Mouse (Mus musculus): ENCODE data around the gene Tex35. TPM values are rescaled to one million over a fixed set of nuclear protein-coding genes. Genes with fewer than 3 reads are reported as not detected.

Tex35 gene
- polyA plus RNA-seq, 1 experiment from 2014 or later = 0.22 TPM

DNA sequence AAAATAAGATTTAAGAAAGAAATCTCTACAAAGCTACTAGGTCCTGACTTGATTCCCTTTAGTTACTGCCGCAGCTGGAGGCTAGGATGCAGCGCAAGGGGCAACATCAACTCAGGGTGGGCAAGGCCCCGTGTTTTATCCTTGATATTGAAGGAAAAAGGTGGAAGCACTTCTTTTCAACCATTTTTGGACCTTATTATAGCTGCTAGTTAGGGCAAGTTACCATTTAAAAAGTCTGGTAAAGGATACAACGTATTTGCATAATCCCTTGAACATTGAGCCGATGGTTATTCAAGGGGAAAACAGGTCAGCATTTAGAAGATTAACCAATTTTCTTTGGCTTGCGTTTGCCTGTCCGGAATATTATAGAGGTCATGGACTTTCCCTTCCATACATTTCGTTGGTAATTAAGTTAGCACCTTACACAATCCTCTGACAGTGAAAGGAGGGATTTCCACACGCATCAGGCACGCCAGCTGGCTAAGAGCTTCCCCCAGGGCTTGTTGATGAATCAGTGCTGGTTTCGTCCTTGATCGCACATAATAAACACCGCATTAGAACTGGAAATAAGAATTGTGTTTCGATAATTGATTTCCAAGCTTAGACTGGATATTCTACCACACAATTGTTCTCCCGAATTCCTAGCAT is 39.2 kb downstream of the Tex35 start:
- ChIA-PET POLR2A (interaction anchor here (0.6 kb wide), 1 partner anchor 28 kb away, joined by 5 read pairs; no protein-coding TSS in a partner anchor), CTCF (interaction anchor here (1.1 kb wide), 1 partner anchor 9 kb away, joined by 3 read pairs; no protein-coding TSS in a partner anchor)
- DNase-seq (ENCODE audit: low read depth, low spot score) (no peak), ATAC-seq (no peak)
- in situ Hi-C loops (cut with MboI; ENCODE audit: low pct_unique_long_range_greater_than_20kb) = no loop called here
- no peaks in the 10 kb centered on the region for H3K27me3 ChIP-seq
- no peak for TF ChIP-seq CTCF (IDR thresholded peaks at IDR 0.05)

DNA sequence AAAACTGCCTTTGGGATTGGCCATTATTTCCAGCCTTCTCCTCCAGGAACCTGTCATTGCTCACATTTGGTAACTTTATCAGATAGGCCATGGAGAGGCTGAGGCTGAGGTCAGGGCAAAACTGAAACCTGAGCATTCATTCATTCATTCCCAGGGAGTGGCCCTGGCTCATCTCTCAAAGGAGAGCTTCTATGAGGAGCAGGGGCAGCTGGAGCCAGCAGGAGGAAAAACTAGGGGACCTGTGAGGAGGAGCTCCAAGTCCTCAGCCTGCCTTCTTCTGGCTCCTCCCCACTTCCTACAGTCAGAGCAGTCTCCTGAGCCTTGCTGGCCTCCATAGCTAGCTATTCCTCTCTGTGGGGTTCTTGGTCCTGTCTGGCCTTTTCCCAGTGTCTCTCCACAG is 40.2 kb downstream of the Tex35 start:
- no peak for TF ChIP-seq CTCF (IDR thresholded peaks at IDR 0.05)
- ChIA-PET CTCF (no interaction called here), POLR2A (no interaction called here)
- DNase-seq (ENCODE audit: low read depth, low spot score) (no peak), ATAC-seq (no peak)
- H3K27me3 ChIP-seq = no peaks in the 10 kb centered on the region
- in situ Hi-C loops (cut with MboI; ENCODE audit: low pct_unique_long_range_greater_than_20kb) = no loop called here

DNA sequence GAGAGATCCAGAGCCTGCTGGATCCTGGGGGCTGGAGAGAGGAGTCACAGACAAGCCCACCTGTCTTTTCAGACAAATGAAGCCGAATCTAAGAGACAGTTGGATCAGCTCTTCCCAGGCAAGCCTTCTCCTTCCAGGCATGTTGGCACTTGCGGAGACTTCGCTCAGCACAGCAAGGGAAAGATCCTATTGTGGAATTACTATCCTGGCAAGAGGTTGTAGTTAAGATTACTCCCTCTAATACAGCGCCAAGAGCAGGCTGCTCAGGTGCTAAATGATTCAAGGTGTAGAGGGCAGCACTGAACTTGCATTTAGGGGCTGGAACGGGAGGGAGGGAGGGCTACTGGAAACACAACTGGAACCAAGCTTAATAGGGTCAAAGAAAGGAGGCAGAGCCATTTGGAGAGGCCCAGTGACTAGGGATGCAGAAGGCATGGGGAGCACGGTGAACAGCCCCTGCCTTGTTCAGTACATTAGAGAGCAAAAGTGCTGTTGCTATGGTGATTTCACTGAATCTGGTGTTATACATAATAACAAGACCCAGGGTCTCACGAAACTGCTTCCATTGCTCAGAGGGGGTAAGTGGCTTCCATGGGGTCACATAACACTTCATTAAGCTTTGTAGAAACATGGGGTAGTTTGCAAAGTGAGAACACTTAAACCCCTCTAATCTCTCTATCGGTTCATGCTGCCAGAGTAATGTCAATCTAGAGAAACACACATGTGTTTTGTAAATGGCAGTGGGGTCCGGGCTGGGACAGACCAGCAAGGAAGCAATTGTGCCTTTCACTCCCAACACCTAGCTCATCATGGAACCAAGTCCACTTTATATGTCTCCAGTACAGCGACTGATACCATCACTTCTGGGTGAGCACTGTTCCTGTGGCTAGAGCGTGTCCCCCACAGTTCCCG is 42.4 kb downstream of the Tex35 start:
- in situ Hi-C loops (cut with MboI; ENCODE audit: low pct_unique_long_range_greater_than_20kb) = no loop called here
- no peak for TF ChIP-seq CTCF (IDR thresholded peaks at IDR 0.05)
- CTCF ChIA-PET = interaction anchor here (1.1 to 3.8 kb wide), 3 partner anchors 12 to 148 kb away, joined by 4 to 13 read pairs (median 4); no protein-coding TSS in a partner anchor
- ATAC-seq (no peak), DNase-seq (ENCODE audit: low read depth, low spot score) (no peak)
- H3K27me3 ChIP-seq = no peaks in the 10 kb centered on the region
- POLR2A ChIA-PET = interaction anchor here (0.7 kb wide), 1 partner anchor 306 kb away, joined by 3 read pairs; no protein-coding TSS in a partner anchor

DNA sequence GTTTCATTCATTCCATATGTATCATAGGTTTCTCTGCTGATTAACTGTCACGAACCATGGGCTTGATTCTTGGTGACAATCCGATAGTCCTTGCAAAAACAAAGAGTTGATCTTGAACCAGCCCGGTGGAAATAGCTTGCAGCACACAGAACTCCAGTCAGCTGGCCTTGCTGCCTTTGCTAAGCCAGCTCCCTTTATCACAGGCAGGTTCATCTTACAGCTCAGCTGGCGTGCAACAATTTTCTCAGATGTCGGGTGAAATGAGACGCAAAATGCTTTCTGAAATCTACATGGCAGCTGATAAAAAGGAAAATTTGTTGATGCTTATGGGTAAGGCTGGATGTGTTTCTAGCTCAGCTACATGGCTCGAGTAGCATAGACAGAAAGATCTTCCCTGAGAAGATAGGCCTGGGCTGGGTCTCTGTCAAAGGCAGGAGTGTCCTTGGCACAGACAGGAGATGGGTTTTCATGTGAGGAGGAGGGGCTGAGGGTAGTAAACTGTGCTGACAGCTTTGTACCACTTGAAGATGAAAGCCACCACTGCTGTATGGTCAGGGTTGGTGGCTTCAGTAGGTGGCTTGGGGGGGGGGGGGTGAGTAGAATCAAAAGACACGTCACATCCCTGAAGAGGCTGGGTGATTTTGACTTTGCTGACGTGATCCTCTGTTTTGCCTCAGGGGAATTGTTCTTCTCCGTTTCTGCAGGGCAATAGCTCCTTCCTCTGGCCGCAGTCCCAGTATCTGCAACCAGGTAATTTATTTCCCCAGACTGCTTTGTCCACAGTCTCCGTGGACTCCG is 45.0 kb downstream of the Tex35 start:
- in situ Hi-C loops (cut with MboI; ENCODE audit: low pct_unique_long_range_greater_than_20kb) = no loop called here
- H3K27me3 ChIP-seq = no peaks in the 10 kb centered on the region
- ChIA-PET CTCF (interaction anchor here (0.8 to 3.8 kb wide), 3 partner anchors 141 to 311 kb away, joined by 3 to 13 read pairs (median 5); no protein-coding TSS in a partner anchor), POLR2A (no interaction called here)
- no peak for ATAC-seq
- no peak for DNase-seq (ENCODE audit: low read depth, low spot score)
- TF ChIP-seq CTCF (IDR thresholded peaks at IDR 0.05) = no peak

DNA sequence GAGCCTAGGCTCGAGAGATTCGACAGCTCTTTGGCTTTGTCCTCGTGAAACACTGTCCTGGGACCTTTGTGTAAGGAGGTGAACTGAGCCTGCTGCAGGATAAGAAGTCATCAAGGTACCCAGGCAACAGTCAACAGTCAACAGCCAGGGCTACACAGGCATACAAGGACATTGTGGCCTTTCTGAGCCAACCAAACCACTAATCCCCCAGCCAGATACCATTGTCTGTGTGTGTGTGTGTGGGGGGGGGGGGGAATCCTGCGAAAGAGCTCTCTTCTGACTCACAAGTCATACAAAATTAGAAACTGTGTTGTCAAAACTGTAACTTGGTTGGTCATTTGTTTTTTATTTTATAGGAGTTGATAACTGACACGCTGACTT is 46.0 kb downstream of the Tex35 start:
- in situ Hi-C loops (cut with MboI; ENCODE audit: low pct_unique_long_range_greater_than_20kb) = no loop called here
- peak; percentile 74 for ATAC-seq
- ChIA-PET CTCF (interaction anchor here (0.7 to 0.9 kb wide), 2 partner anchors 10 to 13 kb away, joined by 3 read pairs; no protein-coding TSS in a partner anchor), POLR2A (interaction anchor here (0.6 kb wide), 1 partner anchor 9 kb away, joined by 7 read pairs; no protein-coding TSS in a partner anchor)
- no peak for DNase-seq (ENCODE audit: low read depth, low spot score)
- TF ChIP-seq CTCF (IDR thresholded peaks at IDR 0.05) = no peak
- H3K27me3 ChIP-seq = no peaks in the 10 kb centered on the region

DNA sequence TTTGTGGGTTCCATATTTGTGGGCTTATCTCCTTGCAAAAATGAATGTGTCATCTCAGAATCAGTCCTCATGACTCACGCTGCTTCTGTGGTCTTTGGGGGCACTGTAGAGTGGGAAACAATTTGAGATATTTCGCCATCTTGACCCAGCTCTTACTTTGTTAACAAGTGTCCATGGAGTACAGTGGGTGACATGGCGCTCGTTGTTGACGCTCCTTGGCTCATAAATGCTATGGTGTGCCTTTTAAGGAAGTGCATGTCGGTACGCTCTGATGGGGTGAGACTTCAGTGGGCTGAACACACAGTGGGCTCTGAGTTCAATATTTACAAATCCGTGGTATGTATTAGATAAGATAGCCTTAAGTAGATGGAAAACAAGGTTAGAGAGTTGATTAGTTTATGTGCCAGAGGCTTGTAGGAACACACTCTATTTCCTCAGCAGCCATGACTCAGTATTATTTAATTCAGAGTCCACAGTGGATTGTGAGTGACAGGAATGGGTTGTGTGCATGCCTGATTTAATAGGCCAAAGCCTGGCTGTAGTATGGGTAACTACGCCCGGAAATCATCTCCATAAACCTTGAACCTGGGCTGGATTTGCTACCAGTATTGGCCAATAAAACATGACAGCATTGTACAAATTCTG is 46.6 kb downstream of the Tex35 start:
- ATAC-seq (peak; percentile 33), DNase-seq (ENCODE audit: low read depth, low spot score) (no peak)
- no peaks in the 10 kb centered on the region for H3K27me3 ChIP-seq
- in situ Hi-C loops (cut with MboI; ENCODE audit: low pct_unique_long_range_greater_than_20kb) = no loop called here
- no peak for TF ChIP-seq CTCF (IDR thresholded peaks at IDR 0.05)
- ChIA-PET POLR2A (interaction anchor here (0.6 kb wide), 1 partner anchor 9 kb away, joined by 7 read pairs; no protein-coding TSS in a partner anchor), CTCF (interaction anchor here (0.7 to 0.9 kb wide), 2 partner anchors 10 to 14 kb away, joined by 3 read pairs; no protein-coding TSS in a partner anchor)

DNA sequence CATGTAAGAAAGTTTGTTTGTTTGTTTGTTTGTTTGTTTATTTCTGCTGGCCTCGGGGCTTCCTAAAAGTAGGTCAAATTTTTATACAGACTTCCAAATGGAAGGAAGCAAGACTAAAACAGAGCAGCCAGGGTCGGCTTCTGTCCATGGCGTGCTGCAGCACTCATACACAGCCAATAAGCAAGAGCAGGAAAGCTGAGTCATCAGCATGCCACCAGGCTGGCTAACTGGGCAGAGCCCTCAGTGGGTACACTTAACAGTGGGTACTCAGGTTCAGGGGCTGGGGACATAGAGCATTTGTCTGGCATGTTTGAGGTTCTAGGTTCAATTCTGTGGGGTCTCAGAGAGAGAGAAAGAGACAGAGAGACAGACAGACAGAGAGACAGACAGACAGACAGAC is 47.3 kb downstream of the Tex35 start:
- no peak for DNase-seq (ENCODE audit: low read depth, low spot score)
- in situ Hi-C loops (cut with MboI; ENCODE audit: low pct_unique_long_range_greater_than_20kb) = no loop called here
- H3K27me3 ChIP-seq = no peaks in the 10 kb centered on the region
- no peak for TF ChIP-seq CTCF (IDR thresholded peaks at IDR 0.05)
- ATAC-seq = no peak
- CTCF ChIA-PET = no interaction called here
- POLR2A ChIA-PET = no interaction called here

DNA sequence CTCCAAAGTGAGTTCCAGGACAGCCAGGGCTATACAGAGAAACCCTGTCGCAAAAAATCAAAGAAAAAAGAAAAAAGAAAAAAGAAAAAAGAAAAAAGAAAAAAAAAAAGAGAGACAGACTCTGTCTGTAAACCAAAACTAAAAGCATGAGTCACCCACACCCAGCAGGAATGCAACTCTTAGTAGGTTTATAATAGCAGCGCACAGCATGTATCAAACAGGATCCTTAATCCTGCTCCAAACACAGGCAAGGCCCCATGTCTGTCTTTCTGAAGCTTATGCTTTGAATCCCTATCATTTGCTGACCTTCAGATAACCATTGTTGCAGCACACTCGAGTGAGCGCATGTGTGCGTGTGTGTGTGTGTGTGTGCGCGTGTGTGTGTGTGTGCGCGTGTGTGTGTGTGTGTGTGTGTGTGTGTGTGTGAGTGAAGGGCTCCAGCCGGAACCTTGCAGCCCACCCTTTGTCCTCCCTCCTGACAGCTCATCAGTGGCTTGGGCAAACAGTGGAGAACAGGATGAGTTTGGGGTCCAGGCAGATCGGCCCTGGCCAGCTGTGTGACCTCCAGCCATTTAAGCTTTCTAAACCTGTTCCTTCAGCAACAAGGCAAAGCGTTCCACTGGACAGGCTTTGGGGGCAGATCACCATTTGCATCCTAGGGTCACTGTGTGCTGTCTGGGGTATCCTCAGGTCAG is 47.9 kb downstream of the Tex35 start:
- H3K27me3 ChIP-seq = no peaks in the 10 kb centered on the region
- in situ Hi-C loops (cut with MboI; ENCODE audit: low pct_unique_long_range_greater_than_20kb) = no loop called here
- no peak for TF ChIP-seq CTCF (IDR thresholded peaks at IDR 0.05)
- DNase-seq (ENCODE audit: low read depth, low spot score) (no peak), ATAC-seq (no peak)
- ChIA-PET CTCF (no interaction called here), POLR2A (interaction anchor here (0.7 kb wide), 1 partner anchor 476 kb away, joined by 7 read pairs; no protein-coding TSS in a partner anchor)

DNA sequence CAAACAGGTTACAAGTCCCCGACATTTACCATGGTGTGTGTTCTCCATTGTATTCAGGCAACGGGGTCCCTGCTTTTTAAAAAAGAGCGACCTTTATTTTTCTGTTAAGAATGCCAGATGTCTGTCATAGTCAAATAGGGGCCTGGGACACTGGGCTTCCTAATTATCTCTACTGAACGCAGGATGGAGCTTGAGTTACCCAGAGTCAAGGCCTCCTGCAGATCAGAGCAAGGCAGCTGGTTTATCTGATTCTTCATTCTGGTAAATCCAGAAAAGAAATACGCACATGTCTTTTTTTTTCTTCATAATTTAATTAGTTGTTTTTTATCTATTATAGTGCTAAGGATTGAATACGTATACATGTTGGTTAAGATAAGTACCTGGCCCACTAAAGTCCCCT is 52.6 kb downstream of the Tex35 start:
- DNase-seq (ENCODE audit: low read depth, low spot score) (no peak), ATAC-seq (no peak)
- ChIA-PET CTCF (interaction anchor here (1.3 kb wide), 1 partner anchor 15 kb away, joined by 3 read pairs; no protein-coding TSS in a partner anchor), POLR2A (no interaction called here)
- TF ChIP-seq CTCF (IDR thresholded peaks at IDR 0.05) = no peak
- in situ Hi-C loops (cut with MboI; ENCODE audit: low pct_unique_long_range_greater_than_20kb) = no loop called here
- no peaks in the 10 kb centered on the region for H3K27me3 ChIP-seq
